Mouse (Mus musculus): ENCODE data around the gene Eps8.

GRCm38 (mm10) chr6:137647646-137648045 lies 7.0 kb downstream of the Eps8 start:
- TF ChIP-seq CTCF (conservative IDR thresholded peaks at IDR 0.05; ENCODE audit: insufficient read depth, insufficient read length, low read depth, low read length) (no peak), POLR2A (IDR thresholded peaks at IDR 0.05; ENCODE audit: low read depth, low read length) (no peak)
